Mouse (Mus musculus): Measurements from ENCODE around the gene Rrm2. TPM values are rescaled to one million over a fixed set of nuclear protein-coding genes. Genes with fewer than 3 reads are reported as not detected.
"Not testable (repeated sequence)": the region's sequence is repeated elsewhere in the genome, so short reads cannot be mapped to it uniquely, and the experiment has no call there.

The Rrm2 gene
- polyA plus RNA-seq, 1 experiment from 2014 or later = 248 TPM

DNA sequence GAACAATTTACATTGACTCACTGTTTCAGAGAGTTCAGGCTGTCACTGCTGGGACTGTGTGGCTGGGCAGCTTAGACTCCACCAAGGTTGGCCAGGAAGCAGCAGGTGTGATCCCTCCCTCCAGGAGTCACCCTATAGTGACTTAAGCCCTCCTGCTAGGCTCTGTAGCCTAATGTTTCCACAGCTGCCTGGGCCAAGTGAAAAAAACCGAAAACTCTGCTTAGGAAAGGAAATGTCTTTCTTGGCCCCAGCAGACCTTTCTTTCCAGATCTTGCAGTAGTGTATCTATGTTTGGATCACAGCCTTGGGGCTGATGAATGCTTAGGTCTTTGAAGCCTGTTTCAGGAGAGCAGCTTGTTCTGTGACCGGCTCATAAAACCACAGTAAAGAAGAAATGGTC lies 15.4 kb downstream of the Rrm2 start:
- no peak for ATAC-seq (ENCODE audit: extremely low read depth, insufficient number of reproducible peaks, low FRiP score, low TSS enrichment)

DNA sequence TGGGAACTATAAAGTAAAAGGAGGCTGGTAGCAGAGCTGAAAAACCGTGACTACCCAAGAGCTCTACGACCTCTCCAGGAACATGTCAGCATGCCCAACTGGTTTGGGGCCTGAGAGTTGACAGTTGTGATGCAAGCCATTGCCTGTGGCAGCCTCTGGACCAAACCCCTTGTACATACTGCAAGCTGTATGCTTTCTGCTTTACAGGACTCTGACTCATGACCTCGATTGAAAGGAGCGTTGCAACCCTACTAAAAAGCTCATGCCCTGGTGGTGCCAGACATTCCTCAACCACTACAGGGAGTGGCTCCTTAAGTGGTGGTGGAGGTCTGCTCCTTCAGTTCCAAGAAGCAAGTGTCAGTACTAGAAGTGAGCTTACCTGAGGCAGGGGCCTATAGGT lies 15.8 kb downstream of the Rrm2 start:
- peak overlapping the region; percentile 75 for H3K27ac ChIP-seq (replicated peaks)
- no peak overlapping the region for H3K9ac ChIP-seq
- peak overlapping the region; percentile 48 for H3K4me2 ChIP-seq
- H3K36me3 ChIP-seq = no peaks in the 10 kb centered on the region
- no peak for ATAC-seq (ENCODE audit: extremely low read depth, insufficient number of reproducible peaks, low FRiP score, low TSS enrichment)
- WGBS = 26% methylated on average over 4 of the region's 4 CpGs
- peaks cover 18% of the 10 kb centered on the region for H3K4me1 ChIP-seq
- H3K9me3 ChIP-seq = peaks cover 8% of the 10 kb centered on the region
- H3K27me3 ChIP-seq (replicated peaks) = no peaks in the 10 kb centered on the region
- H3K4me3 ChIP-seq = no peak overlapping the region

More for the DNA sequence above, 15.4 kb downstream of the Rrm2 start:
- 48% methylated on average over 2 of the region's 2 CpGs for WGBS
- peak overlapping the region; percentile 75 for H3K27ac ChIP-seq (replicated peaks)
- H3K9me3 ChIP-seq = 0 out of 2 replicates have a peak, but pooled peaks cover 6% of the 10 kb centered on the region
- no peaks in the 10 kb centered on the region for H3K36me3 ChIP-seq
- no peak overlapping the region for H3K9ac ChIP-seq
- H3K4me2 ChIP-seq = 0 out of 2 replicates have a peak overlapping the region, but pooled peaks have one; percentile 48
- H3K4me1 ChIP-seq = peaks cover 18% of the 10 kb centered on the region
- H3K27me3 ChIP-seq (replicated peaks) = no peaks in the 10 kb centered on the region
- no peak overlapping the region for H3K4me3 ChIP-seq

DNA sequence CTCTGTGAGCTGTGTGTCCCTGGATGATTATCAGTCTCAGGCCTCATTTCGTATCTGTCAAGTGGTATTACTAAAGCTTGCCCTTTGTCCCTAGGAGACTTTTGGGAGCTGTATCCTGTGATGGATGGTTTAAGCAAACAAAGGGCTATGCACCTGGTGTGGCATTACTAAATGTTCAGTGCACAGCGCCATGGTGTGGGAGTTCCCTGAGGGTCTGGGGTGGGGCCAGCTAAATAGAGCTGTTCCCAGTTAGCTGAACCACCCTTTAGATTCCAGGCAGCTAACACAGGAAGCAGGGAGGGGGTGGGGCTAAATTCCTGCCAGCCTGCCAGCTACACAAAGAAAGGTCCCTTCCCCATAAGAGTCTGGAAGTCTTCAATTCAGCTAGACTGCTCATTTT lies 16.3 kb downstream of the Rrm2 start:
- 6% methylated on average over 2 of the region's 2 CpGs for WGBS
- 0 out of 2 replicates have a peak overlapping the region, but pooled peaks have one; percentile 5 for H3K9ac ChIP-seq
- peaks cover 13% of the 10 kb centered on the region for H3K9me3 ChIP-seq
- H3K36me3 ChIP-seq = no peaks in the 10 kb centered on the region
- ATAC-seq (ENCODE audit: extremely low read depth, insufficient number of reproducible peaks, low FRiP score, low TSS enrichment) = no peak
- H3K4me3 ChIP-seq = peak overlapping the region; percentile 16; the same call in 1 of the 2 replicates
- H3K27me3 ChIP-seq (replicated peaks) = no peaks in the 10 kb centered on the region
- H3K4me2 ChIP-seq = peak overlapping the region; percentile 48
- H3K27ac ChIP-seq (replicated peaks) = peak overlapping the region; percentile 75
- peaks cover 18% of the 10 kb centered on the region for H3K4me1 ChIP-seq

DNA sequence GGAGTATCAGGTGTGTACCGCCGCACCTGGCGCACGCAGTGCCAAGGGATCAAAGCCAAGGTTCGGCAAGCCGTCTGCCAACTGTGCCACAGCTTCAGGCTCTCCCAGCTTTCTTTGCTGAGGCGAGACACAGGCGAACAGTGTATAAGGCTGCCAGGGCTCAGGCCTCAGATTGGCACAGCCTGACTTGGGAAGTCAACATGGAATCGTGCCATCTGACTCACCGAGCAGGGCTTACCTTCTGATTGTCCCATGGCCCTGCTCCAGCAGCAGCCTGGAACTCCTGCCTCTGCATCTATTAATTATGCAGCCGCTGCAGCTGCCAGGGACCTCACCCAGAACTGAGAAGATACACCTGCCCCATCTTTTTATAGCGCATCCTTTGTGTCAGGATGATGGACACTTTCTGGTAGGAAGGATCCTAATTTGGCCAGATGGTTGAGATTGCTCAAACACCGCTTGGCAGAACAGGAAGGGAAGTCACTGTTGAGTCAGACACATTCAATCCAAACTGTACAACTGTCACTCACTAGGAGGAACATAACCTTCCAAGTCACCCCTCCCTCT lies 26.9 kb downstream of the Rrm2 start:
- H3K9me3 ChIP-seq = no peaks in the 10 kb centered on the region
- H3K4me3 ChIP-seq = no peak overlapping the region
- H3K9ac ChIP-seq = no peak overlapping the region
- WGBS = 75% methylated on average over 13 of the region's 13 CpGs
- no peaks in the 10 kb centered on the region for H3K27me3 ChIP-seq (replicated peaks)
- no peak for ATAC-seq (ENCODE audit: extremely low read depth, insufficient number of reproducible peaks, low FRiP score, low TSS enrichment)
- H3K27ac ChIP-seq (replicated peaks) = no peak overlapping the region
- H3K4me1 ChIP-seq = 0 out of 2 replicates have a peak, but pooled peaks cover 3% of the 10 kb centered on the region
- H3K36me3 ChIP-seq = no peaks in the 10 kb centered on the region
- no peak overlapping the region for H3K4me2 ChIP-seq

DNA sequence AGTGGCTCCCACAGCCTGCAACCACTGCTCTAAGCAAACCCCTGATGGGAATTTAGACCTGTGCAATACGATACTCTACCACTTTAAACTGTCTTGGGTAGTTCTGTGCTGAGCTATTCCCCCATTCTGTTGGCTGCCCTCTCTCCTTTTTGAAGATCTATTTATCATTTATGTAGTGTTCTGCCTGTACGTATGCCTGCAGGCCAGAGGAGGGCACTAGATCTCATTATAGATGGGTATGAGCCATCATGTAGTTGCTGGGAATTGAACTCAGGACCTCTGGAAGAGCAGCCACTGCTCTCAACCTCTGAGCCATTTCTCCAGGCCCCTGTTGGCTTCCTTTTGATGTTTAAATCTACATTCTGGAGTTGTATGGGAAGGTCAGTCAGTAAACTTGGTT lies 28.9 kb downstream of the Rrm2 start:
- Histone ChIP-seq H3K4me2 (no peak overlapping the region), H3K27ac (replicated peaks) (no peak overlapping the region), H3K4me3 (no peak overlapping the region), H3K9ac (no peak overlapping the region), H3K27me3 (replicated peaks) (no peaks in the 10 kb centered on the region), H3K4me1 (0 out of 2 replicates have a peak, but pooled peaks cover 3% of the 10 kb centered on the region), H3K36me3 (no peaks in the 10 kb centered on the region), H3K9me3 (no peaks in the 10 kb centered on the region)
- 67% methylated on average over 2 of the region's 2 CpGs for WGBS
- no peak for ATAC-seq (ENCODE audit: extremely low read depth, insufficient number of reproducible peaks, low FRiP score, low TSS enrichment)

DNA sequence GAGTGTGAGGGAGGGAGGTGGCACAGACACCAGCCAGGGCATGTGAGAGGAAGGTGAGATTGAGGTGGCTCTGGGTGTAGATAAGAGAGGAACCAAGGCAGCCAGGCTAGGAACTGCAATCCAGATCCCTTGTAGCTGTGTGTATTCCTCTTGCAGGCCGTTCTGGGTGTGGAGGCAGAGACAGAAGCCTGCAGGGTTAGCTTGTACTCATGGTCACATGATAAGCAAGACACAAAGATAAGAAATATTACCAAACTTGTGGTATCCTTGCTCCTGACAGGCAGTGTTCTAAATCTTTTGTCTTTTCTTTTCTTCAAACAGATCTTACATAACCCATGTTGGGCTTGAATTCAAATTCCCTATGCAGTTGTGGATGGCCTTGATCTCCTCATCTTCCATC lies 31.9 kb downstream of the Rrm2 start:
- Histone ChIP-seq H3K27me3 (replicated peaks) (no peaks in the 10 kb centered on the region; the same call in 1 of the 2 replicates), H3K27ac (replicated peaks) (no peak overlapping the region), H3K9me3 (no peaks in the 10 kb centered on the region), H3K4me2 (no peak overlapping the region), H3K36me3 (no peaks in the 10 kb centered on the region), H3K9ac (no peak overlapping the region), H3K4me3 (no peak overlapping the region), H3K4me1 (no peaks in the 10 kb centered on the region)
- no peak for ATAC-seq (ENCODE audit: extremely low read depth, insufficient number of reproducible peaks, low FRiP score, low TSS enrichment)
- WGBS = 52% methylated on average over 1 of the region's 1 CpGs

DNA sequence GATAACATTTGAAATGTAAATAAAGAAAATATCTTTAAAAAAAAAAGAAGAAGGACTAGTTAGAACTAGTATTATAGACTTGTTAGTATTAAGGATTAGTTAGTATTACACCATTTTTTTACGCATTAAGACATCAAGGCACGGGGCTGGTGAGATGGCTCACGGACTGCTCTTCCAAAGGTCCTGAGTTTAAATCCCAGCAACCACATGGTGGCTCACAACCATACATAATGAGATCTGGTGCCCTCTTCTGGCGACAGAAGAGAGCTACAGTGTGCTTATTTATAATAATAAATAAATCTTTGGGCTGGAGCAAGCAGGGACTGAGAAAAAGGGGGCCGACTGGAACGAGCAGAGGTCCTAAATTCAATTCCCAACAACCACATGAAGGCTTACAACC lies 33.5 kb downstream of the Rrm2 start:
- H3K4me2 ChIP-seq; H3K27me3 ChIP-seq (replicated peaks); H3K36me3 ChIP-seq; ATAC-seq (ENCODE audit: extremely low read depth, insufficient number of reproducible peaks, low FRiP score, low TSS enrichment); H3K4me1 ChIP-seq; H3K4me3 ChIP-seq; H3K27ac ChIP-seq (replicated peaks); H3K9ac ChIP-seq; H3K9me3 ChIP-seq: not testable (repeated sequence)
- WGBS = 66% methylated on average over 6 of the region's 6 CpGs

DNA sequence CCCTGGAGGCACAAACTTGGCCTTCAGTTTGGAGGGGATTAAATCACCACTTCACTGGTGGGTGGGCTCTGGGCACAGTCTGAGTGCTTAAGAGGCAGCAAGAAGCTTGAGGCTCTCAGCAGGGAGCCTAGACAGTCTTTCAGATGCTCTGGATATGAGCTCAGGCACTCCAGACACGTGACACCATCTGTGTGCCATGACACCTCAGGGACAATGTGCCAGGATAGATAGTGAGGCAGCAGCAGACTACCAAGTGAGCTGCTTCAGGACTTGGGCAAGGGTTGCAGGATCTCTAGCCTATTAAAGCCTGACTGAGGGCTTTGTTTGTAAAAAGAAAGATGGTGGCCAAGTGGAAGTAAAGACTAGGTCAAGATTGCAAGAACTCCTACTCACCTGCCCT lies 36.3 kb downstream of the Rrm2 start:
- no peaks in the 10 kb centered on the region; the same call in 1 of the 2 replicates for H3K27me3 ChIP-seq (replicated peaks)
- H3K4me1 ChIP-seq = peaks cover 11% of the 10 kb centered on the region
- H3K9me3 ChIP-seq = no peaks in the 10 kb centered on the region
- H3K4me2 ChIP-seq = no peak overlapping the region
- WGBS = 48% methylated on average over 1 of the region's 1 CpGs
- H3K4me3 ChIP-seq = no peak overlapping the region
- no peak for ATAC-seq (ENCODE audit: extremely low read depth, insufficient number of reproducible peaks, low FRiP score, low TSS enrichment)
- no peak overlapping the region for H3K27ac ChIP-seq (replicated peaks)
- H3K36me3 ChIP-seq = no peaks in the 10 kb centered on the region
- no peak overlapping the region for H3K9ac ChIP-seq

DNA sequence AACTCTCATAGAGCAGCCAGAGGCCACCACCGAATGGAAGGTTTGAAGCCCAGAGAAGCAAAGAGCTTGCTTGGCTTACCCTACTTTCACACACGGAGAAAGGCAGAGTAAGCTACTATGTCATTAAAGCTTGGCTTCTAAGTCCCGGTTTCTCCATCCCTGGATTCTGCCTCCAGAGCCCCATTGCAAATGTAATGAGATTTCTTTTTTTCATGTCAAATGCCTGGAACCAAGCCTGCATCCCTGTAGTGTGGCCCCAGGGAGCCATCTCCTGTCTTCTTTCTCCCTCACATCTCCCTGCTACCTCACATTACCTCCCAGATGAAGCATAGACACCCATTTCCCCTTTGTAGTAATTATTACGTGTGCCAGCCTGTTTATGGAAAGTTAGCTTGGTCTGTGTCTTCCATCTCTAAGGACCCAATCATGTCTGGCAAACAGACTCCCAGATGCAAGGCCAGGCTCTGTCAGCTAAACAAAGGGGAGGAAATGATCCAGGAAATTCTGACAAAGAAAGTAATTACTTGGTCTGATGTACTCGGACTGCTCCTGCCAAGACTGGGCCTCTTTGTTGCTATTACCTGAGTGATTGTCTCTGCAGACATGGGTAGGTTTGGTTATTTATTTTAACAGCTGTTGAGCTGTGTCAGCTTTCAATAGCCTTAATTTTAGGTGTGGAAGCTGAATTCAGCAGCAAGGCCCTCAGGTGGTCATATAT lies 38.7 kb downstream of the Rrm2 start:
- Histone ChIP-seq H3K4me2 (no peak overlapping the region), H3K27me3 (replicated peaks) (no peaks in the 10 kb centered on the region; the same call in 1 of the 2 replicates), H3K36me3 (no peaks in the 10 kb centered on the region), H3K27ac (replicated peaks) (0 out of 2 replicates have a peak overlapping the region, but pooled peaks have one; percentile 12), H3K4me3 (no peak overlapping the region), H3K4me1 (peaks cover 16% of the 10 kb centered on the region), H3K9me3 (no peaks in the 10 kb centered on the region), H3K9ac (no peak overlapping the region)
- ATAC-seq (ENCODE audit: extremely low read depth, insufficient number of reproducible peaks, low FRiP score, low TSS enrichment) = no peak
- WGBS = 46% methylated on average over 5 of the region's 5 CpGs

DNA sequence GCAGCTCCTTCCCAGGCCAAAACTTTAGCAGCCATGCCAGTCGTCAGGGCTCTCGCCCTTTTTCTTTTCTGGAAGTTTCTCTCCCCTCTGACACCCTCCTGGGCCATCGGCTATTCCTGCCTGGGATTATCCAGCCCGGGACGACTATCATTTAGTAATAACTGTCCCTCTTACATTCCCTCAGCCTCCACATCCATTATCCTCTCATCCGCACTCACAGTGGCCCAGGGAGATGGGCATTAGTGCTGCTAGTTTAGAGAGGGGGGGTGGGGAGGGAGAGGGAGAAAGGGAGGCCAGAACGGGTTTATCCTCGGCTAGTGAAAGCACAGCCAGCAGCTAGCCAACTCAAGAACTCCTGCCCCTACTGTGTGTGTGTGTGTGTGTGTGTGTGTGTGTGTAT lies 39.3 kb downstream of the Rrm2 start:
- peaks cover 16% of the 10 kb centered on the region for H3K4me1 ChIP-seq
- no peak for ATAC-seq (ENCODE audit: extremely low read depth, insufficient number of reproducible peaks, low FRiP score, low TSS enrichment)
- H3K27ac ChIP-seq (replicated peaks) = 0 out of 2 replicates have a peak overlapping the region, but pooled peaks have one; percentile 12

DNA sequence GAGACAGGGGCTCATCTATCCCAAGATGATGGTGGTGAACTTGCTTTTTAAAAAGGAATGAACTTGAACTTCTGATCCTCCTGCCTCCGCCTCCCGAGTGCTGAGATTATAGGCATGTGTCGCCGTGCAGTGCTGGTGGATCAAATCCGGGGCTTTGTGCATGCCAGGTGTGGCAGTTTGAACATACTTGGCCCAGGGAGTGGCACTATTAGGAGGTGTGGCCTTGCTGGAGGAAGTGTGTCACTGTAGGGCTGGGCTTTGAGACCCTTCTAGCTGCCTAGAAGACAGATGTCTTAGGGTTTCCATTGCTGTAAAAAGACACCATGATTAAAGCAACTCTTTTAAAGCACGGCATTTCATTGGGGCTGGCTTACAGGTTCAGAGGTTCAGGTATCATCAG lies 42.5 kb downstream of the Rrm2 start:
- Histone ChIP-seq H3K4me3 (no peak overlapping the region), H3K4me1 (peaks cover 33% of the 10 kb centered on the region), H3K36me3 (no peaks in the 10 kb centered on the region), H3K4me2 (no peak overlapping the region), H3K9me3 (no peaks in the 10 kb centered on the region), H3K27me3 (replicated peaks) (no peaks in the 10 kb centered on the region), H3K27ac (replicated peaks) (no peak overlapping the region), H3K9ac (no peak overlapping the region)
- 83% methylated on average over 6 of the region's 6 CpGs for WGBS
- ATAC-seq (ENCODE audit: extremely low read depth, insufficient number of reproducible peaks, low FRiP score, low TSS enrichment) = no peak

More for the DNA sequence above, 39.3 kb downstream of the Rrm2 start:
- no peaks in the 10 kb centered on the region for H3K36me3 ChIP-seq
- no peak overlapping the region for H3K4me2 ChIP-seq
- WGBS = 63% methylated on average over 8 of the region's 8 CpGs
- no peak overlapping the region for H3K4me3 ChIP-seq
- H3K9ac ChIP-seq = no peak overlapping the region
- H3K9me3 ChIP-seq = no peaks in the 10 kb centered on the region
- H3K27me3 ChIP-seq (replicated peaks) = no peaks in the 10 kb centered on the region; the same call in 1 of the 2 replicates
